Mouse (Mus musculus): Measurements from ENCODE around the gene Ap1m2.
A peak's percentile ranks its signal among the peaks of the same experiment; 100 is the strongest.
"Not testable (repeated sequence)": the region's sequence is repeated elsewhere in the genome, so short reads cannot be mapped to it uniquely, and the experiment has no call there.

Ap1m2 gene

DNA sequence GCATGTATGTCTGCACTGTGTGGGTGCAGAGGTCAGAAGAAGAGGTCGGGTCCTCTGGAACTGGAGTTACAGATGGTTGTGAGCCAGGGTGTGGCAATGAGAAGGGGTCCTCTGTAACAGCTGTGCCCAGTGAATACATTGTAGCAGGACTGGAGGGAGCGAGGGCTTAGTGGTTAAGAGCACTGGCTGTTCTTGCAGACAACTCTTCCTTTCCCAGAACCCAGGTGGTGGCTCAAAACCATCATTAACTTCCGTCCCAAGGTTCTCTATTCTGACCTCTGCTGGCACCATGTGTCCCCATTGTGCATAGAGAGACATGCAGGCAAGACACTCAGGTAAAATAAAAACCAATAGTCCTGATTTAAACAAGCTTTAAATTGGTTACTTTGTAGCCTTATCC, 15.4 kb upstream of the Ap1m2 start:
- DNase-seq (ENCODE audit: low spot score in 2 of 2): no peak

DNA sequence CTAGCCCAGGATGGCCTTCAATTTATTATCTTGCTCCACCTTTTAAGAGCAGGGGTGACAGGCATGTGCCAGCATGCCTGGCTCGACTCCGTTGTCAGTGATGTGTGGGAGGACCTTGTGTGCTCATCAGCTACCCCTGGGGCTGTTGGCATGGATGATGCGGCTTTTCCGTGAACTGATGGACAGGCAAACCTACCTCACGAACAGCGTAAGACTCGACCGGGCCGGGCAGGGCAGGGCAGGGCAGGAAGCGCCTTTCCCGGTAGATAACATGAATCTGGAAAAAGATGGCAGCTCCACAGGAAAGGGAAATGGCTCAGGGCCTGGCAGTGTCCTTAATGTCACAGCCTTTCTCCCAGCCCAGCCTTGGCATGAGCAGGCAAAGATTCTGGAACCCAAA, 12.1 kb upstream of the Ap1m2 start:
- no peak for DNase-seq (ENCODE audit: low spot score in 2 of 2)

DNA sequence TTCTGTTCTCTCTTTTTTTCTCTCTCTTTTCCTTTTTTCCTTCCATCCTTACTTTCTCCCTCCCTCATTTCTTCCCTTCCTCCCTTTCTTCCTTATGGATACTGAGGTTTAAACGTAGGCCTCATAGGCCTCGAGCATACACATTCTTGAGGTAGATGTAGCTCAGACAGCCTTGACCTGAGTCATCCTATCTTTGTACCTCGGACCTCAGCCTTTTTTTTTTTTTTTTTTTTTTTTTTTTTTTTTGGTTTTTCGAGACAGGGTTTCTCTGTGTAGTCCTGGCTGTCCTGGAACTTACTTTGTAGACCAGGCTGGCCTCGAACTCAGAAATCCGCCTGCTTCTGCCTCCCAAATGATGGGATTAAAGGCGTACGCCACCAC, 10.8 kb upstream of the Ap1m2 start:
- not testable (repeated sequence) for DNase-seq (ENCODE audit: low spot score in 2 of 2)

DNA sequence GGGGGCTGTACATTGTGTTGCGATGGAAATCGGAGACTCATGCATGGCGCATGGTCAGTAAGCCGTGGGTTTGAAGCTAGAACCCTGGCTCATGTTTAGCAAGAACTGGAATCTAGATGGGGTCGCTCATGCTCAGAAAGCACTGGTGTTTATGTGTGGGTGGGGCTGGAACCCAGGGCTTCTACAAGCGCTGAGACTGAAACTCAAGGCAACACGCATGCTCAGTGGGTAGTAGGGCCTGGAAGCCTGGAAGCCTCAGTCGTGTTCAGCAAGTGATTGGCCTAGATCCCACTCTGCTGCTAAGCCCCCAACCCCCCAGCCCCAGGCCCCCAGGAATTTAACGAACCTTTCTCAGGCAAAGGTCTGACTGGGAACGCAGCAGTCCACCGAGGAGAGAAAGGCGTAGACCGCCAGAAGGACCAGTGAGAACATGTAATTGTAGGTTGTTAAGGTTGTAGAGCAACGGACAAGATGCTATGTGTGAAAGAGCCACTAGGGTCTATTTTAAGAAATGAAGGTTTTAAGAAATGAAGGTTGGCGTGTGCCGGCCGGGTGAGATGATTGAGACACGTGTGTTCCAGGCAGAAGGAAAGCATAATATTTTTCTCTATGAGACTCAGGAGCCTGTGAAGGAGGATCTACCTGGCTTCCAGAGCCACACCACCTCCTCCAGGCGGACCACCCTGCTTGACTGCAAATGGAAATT, 10.2 kb upstream of the Ap1m2 start:
- peak; percentile 34 to 45 for DNase-seq (ENCODE audit: low spot score in 2 of 2)

DNA sequence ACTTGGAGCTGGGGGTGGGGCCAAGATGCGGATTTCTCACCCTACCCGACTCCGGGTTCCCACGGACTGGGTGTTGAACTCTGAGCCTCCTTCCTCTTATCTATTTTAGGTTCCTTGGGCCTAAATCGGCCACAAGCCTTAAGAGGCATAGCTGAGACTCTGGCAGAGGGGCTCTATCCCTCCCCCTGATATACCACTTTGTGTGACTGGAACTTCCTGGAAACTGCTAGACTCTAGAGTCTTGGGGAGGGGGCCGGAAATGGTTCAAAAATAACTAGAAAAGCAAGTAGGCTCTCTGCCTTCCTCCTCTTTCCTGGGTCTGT, 9.3 kb upstream of the Ap1m2 start:
- DNase-seq (ENCODE audit: low spot score in 2 of 2): peak in 1 of 2 experiments; percentile 18

DNA sequence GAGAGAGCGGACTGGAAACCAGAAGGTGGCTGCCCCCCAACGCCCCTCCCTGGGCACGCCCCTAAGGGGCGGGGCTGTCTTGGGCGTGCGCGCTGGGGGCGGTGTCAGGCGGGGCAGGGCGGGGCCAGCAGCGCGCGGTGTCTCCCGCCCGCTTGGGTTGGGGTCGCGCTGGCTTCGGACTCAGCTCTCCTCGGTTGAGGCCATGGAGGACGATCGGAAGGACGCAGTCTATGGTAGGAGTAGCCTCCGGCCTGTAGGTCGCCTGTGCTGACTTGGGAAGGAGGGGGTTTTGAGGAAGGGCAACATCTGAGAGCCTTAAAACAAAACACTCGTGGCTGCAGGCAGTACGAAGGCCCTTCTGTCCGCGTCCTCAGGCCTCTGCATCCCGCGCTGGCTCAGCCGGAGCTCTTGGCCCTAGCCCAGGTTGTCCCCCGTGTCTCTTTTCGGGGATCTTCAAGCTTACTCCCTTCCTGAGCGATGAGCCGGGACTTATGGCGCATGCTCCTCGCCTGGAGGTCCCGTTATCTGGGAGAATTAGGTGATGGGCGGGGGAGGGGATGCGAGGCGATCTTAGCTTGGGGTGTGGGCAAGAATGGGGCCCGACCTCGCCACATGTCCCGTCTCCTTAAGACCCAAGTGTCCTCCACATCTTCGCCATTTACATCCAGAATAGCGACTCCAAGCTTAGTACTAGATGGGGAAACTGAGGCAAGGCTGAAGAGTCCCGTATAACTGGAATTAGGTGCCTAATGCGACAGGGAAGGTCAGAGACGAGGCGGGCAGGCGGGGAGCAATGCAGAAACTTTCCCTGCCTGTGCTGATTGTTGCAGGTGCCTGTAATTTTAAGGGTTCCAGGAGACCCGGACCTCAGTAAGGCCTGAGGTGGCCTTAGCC, 8.7 kb upstream of the Ap1m2 start, which contains the start of gene Slc44a2:
TSS of gene Slc44a2 (plus strand) at position 80 of the 894 bp plus-strand sequence.
- peak; percentile 75 to 78 for DNase-seq (ENCODE audit: low spot score in 2 of 2)

DNA sequence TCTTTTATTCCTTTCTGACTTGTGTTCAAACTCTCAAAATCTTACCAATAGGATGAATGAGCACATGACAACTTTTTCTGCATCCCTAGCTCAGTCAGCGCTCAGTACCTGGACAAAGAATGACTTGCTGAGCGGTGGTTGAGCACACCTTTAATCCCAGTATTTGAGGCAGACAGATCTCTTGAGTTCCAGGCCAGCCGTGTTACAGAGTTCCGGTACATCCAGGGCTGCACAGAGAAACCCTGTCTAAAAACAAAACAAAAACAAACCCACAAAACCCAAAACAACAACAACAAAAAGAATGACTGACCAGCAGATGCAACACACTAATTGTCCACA, 8.1 kb upstream of the Ap1m2 start:
- DNase-seq (ENCODE audit: low spot score in 2 of 2): no peak

DNA sequence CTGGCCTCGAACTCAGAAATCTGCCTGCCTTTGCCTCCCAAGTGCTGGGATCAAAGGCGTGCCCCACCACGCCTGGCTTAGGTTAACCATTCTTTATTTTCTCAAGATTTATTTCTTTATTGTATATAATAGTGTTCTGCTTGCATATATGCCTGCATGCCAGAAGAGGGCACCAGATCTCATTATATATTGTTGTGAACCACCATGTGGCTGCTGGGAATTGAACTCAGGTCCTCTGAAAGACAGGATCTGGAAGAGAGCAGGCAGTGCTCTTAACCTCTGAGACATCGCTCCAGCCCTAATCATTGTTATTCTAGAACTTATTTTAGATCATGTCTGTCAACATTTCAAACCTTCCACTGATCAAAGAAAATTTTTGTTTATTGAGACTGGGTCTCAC, 7.4 kb upstream of the Ap1m2 start:
- no peak for DNase-seq (ENCODE audit: low spot score in 2 of 2)

DNA sequence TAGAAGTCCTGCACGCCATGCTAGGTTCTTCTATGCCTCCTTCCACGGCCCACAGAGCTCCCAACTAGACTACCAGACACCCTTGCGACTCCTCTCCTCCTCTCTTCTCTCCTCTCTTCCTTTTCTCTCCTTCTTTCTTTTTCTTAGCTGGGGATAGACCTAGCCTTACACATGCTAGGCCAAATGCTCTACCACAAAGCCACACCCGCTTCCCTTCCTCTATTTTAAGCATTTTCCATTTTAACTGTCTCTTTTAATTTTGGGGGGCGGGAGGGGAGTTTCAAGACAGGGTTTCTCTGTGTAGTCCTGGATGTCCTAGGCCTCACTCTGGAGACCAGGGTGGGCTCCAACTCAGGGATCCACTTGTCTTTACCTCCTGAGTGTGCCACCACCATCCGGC, 6.7 kb upstream of the Ap1m2 start:
- DNase-seq (ENCODE audit: low spot score in 2 of 2): no peak

DNA sequence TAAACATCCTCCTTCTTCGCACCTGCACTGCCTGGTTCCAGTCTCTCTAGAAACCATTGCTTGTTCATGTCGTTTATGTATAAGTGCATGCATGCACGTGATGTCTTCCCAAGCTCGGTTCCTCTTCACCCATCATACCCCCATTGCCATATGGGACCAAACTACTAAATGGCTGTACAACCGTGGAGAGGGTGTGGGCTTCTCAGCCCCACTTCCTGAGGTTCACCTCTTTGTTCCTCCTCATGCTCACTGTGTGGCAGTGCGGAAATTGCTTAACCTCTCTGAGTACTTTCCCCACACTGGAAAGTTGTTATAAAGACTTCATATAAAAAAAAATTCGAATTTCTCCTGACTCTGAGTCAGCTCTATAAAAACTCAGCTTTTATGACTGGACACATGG, 4.6 kb upstream of the Ap1m2 start:
- no peak for DNase-seq (ENCODE audit: low spot score in 2 of 2)

DNA sequence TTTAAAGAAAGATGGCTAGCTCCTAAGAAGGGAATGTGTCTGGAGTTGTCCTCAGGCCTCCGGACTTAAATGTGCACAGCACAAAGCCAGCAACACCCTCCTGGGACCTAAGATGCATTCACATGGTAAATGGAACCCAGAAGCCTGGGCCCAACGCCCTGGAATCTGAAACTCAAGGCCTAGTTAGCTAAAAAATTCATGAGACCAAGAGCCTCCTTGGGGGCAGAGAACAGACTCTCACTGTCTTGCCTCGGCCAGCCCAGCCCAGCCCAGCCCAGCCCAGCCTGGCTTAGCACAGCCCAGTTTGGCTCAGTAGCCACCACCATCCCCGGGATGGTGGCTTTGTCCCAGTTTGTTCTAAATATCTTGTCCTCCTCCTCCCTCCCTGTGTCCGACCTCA, 3.3 kb upstream of the Ap1m2 start:
- no peak for DNase-seq (ENCODE audit: low spot score in 2 of 2)

DNA sequence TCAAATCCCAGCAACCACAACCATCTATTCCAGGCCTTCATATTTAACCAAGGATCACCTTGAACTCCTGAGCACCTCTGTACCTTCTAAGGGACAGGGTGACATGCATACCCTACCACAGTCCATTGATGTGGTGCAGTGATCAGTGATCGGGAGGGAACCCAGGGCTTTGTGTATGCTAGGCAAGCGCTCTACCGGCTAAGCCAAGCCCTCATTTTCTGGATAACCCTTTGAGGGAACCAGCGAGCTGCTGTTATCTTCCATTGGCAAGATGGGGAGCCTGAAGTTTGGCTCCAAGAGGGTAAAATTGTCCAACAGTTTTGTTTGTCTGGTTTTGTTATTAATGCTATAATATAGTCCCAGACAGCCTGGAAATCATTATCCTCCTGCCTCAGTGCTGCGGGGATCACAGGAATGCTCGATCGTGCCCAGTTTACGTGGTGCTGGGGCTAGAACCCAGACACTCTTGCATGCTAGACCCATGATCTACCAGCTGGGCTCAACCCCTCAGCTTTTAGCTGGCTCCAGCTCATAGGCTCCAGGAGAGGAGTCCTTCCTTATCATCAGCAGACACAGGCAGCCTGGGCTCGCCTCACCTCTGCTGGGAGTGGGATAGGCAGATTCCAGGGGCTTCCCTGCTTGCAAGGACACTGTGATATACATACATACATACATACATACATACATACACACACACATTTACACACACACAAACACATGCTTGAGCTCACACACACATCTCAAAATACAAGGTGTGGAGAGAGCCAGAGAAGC, 2.4 kb upstream of the Ap1m2 start:
- no peak for DNase-seq (ENCODE audit: low spot score in 2 of 2)

DNA sequence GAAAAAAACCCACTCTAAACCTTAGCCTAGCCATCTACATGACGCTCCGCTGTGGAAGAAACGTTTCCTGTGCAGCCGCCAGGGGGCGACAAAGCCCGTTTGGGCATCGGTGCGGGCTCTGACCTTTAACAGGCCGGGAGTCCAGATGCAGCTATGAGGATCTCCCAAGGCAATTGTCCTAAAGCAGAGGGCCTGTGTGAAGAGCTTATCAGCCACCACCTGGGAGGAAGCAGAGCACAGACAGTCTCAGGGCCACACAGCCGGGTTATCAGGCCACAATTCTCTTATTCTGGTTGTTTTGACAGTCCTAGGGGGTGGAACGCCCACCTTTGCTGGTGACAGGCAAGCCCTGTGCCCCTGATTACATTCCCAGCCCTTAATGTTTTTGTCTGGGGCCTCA, 1.3 kb upstream of the Ap1m2 start:
- peak; percentile 75 to 81 for DNase-seq (ENCODE audit: low spot score in 2 of 2)

DNA sequence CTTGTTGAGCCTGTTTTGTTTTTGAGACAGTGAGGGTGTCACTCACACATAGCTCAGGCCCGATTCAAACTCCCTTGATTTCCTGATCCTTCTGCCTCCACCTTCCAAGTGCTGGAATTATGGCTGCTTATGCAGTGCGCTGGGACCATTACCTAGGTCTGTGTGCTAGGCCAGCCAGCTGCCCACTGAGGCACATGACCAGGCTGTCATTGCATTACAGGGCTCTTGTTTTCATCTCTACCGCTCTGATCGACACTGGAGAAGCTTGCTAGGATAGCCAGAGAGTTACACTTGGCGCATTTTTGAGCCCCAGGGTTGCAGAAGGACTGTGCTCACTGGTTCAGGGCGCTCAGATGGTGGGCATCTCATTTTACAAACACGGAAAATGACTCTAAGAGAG, 442 bp downstream of the Ap1m2 start:
- no peak for DNase-seq (ENCODE audit: low spot score in 2 of 2)

DNA sequence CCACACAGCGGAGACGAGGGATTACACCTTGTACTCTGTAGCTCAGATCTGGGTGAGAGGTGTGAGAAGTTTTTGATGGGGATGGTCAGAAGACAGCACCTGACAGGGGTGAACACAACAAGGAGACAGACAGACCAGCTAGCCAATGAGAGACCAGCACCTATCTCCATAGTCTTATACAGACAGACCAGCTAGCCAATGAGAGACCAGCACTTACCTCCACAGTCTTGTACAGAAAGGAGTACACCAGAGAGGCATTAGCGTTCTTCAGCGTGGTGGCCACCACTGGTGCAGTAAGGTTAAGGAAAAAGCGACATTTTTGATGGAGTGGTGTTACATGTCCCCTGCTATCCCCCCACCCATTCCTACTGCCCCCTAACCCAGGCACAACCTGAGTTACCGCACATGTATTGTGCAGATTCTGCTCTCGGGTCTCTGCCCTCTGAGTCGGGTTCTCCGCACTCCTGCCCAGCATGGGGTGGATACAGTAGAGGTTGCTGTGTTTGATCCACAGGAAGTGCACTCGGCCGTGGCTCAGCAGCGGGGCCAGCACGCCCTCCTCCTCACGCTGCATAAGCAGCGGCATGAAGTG, 2.9 kb downstream of the Ap1m2 start:
- no peak for DNase-seq (ENCODE audit: low spot score in 2 of 2)

DNA sequence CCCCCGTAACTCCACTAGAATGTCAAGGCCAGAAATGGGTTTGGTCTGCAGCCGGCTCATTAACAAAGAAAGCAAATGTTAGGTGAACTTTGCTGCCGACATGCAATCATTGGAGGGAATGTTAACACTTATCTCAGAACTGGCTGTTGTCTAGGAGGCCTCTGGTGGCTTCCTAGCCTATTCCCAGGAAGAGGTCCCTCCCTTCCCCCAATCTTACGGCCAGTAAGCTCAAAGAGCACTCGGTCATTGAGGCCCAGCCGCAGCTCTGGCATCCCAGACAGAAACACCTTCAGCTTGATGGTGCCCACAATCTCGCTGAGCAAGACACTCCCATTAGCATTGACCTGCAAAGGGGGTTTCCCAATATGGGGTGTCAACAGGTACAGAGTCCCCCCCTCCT, 7.1 kb downstream of the Ap1m2 start:
- no peak for DNase-seq (ENCODE audit: low spot score in 2 of 2)

DNA sequence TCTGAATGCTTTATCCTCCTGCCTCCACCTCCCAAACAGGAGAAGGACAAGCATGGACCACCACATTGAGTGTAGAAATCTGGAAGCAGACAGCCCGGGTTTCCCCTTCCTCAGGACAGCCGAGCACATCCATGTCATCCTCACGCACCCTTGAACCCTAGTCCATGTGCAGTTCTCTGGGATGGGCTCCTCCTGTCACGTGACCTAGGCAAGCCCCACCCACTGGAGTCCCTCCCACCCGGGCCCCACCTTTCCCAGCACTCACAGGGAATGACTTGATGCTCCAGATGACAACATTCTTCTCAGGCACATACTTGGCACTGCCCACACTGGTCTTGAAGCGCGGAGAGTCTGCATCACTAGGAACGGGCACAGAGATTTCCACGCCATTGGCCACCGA, 13.1 kb downstream of the Ap1m2 start:
- no peak for DNase-seq (ENCODE audit: low spot score in 2 of 2)

DNA sequence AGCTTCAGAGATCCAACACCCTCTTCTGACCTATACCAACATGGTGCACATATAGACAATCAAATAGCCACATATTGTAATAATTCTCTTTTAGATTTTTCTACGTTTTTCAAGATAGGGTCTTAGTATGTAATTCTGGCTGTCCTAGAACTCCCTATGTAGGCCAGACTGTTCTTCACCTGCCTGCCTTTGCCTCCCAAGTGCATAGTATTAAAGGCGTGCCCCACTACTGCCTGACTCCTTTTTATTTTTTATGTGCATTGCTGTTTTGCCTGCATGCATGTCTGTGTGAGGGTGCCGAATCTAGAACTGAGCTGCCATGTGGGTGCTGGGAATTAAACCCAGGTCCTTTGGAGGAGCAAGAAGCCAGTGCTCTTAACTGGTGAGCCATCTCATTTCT, 19.9 kb downstream of the Ap1m2 start:
- DNase-seq (ENCODE audit: low spot score in 2 of 2): no peak

DNA sequence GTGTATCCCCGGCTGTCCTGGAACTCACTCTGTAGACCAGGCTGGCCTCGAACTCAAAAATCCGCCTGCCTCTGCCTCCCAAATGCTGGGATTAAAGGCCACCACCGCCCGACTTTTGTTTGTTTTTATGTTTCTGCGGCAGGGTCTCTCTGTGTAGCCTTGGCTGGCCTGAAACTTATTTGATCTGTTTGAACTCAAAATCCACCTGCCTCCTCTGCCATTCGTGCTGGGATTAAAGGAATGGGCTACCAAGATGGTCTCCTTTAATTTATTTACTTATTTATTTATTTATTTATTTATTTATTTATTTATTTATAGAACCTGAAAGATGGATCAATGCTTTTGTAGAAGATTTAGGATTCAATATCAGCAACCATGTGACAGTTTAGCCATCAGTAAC, 20.3 kb downstream of the Ap1m2 start:
- not testable (repeated sequence) for DNase-seq (ENCODE audit: low spot score in 2 of 2)

DNA sequence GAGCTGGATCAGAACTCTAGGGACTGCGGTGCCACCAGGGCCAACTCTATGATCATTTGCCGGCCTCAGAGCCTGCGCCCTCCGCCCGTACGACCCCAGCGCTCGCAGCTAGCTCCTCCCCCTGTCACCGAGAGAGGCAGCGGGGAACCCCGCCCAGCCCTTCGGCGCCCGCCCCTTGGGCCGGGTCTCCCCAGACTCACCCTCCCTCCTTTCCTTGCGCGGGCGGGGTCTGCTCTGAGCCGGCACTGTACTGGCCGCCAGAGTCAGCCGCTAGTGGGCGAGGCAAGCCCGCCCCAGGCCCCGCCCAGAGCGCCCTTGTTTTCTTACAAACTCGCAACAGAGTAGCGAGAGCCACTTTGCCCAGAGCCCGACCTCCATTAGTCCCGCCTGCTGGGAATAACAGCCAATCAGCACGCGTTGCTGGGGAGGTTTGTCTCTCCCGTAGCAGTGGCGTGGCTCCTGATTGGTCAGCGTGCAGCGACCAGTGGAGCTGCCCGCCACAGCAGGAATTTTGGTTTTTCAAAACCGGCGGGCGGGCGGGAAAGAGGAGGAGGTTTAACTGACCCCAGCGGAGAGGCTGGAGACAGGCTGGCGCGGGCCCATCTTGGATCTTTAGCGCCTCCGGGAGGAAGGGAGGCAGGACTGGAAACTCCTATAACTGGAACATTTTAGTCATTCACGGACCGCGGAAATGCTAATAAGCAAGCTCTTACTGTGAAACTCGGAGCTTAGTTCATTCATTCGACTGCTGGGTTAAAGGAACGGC, 20.9 kb downstream of the Ap1m2 start, which contains the start of gene Cdkn2d:
TSS of gene Cdkn2d (minus strand) at position 386 of the 766 bp plus-strand sequence.
- peak; percentile 100 for DNase-seq (ENCODE audit: low spot score in 2 of 2)

DNA sequence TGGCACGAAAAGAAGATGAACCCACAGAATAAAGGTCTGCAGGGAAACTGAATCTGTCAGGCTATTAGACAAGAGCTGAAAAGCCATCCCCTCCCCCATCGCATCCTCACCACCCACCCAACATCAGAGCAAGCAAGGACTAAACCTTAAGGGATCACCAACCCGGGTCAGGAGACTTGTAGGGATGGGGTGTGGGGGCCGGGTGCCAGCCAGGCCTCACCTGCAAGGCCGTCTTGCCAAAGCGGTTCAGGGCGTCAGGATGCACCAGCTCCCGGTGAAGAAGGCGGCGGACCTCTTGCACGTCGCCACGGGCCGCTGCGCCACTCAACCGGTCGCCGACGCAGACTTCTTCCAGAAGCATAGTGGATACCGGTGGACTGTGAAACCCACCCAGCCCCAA, 21.5 kb downstream of the Ap1m2 start:
- peak in 1 of 2 experiments; percentile 70 for DNase-seq (ENCODE audit: low spot score in 2 of 2)

DNA sequence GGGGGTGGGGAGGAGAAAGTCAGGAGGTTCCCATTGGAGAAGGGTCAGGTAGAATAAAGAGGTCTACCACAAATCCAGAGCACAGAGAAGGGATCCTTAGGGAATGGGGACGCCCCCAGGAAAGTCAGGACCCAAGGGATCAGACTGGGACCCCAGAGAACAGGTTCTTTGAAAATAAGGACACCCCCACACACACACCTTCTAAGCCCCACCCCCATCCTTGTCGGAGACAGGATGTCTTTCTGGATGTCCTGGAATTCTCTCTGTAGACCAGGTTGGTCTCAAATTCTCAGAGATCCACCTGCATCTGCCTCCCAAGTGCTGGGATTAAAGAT, 22.8 kb downstream of the Ap1m2 start:
- DNase-seq (ENCODE audit: low spot score in 2 of 2): no peak

Data from right cerebral cortex, adult 2 months (tissue).